Mouse (Mus musculus) kidney, embryonic 14.5 days (tissue): ENCODE results near the gene Spin4. TPM values are rescaled to one million over a fixed set of nuclear protein-coding genes. Genes with fewer than 3 reads are reported as not detected.

Source experiments
- ATAC-seq: fragments of 200-750 bp; cut with Nextera tagmentation; 2 replicates; pipeline ENCODE4 v1.8.0; 2017; ENCODE audit warnings: moderate number of reproducible peaks, mild to moderate bottlenecking, moderate TSS enrichment, moderate library complexity; ENCODE audit not compliant: low FRiP score, low TSS enrichment
- H3K27ac ChIP-seq: fragments of 300-500 bp; sonication (generic); 2 replicates; pipeline ENCODE4 v1.5.1; 2014; ENCODE audit warnings: low read depth, mild to moderate bottlenecking, low read length, moderate library complexity, mixed read lengths
- H3K27me3 ChIP-seq: fragments of 300-500 bp; sonication (generic); 2 replicates; pipeline ENCODE4 v1.6.1; 2014; ENCODE audit warnings: mild to moderate bottlenecking, low read length; ENCODE audit not compliant: control insufficient read depth, insufficient read depth
- H3K36me3 ChIP-seq: fragments of 300-500 bp; sonication (generic); 2 replicates; pipeline ENCODE4 v1.6.1; 2014; ENCODE audit warnings: low read length, mixed read lengths; ENCODE audit not compliant: control insufficient read depth, insufficient read depth
- H3K4me1 ChIP-seq: fragments of 300-500 bp; sonication (generic); 2 replicates; pipeline ENCODE4 v1.6.1; 2014; ENCODE audit warnings: low read length, mixed read lengths; ENCODE audit not compliant: control insufficient read depth, insufficient read depth
- H3K4me2 ChIP-seq: fragments of 300-500 bp; sonication (generic); replicated peaks from 2 replicates; pipeline ENCODE4 v1.6.1; 2014; ENCODE audit warnings: low read depth, mild to moderate bottlenecking, low read length
- H3K4me3 ChIP-seq: fragments of 300-500 bp; sonication (generic); 2 replicates; pipeline ENCODE4 v1.5.1; 2014; ENCODE audit warnings: mild to moderate bottlenecking, low read length
- H3K9ac ChIP-seq: fragments of 300-500 bp; sonication (generic); 2 replicates; pipeline ENCODE4 v1.6.1; 2014; ENCODE audit warnings: low read depth, mild to moderate bottlenecking, low read length, moderate library complexity
- H3K9me3 ChIP-seq: fragments of 300-500 bp; sonication (generic); 2 replicates; pipeline ENCODE4 v1.6.1; 2016; ENCODE audit warnings: low read length; ENCODE audit not compliant: control insufficient read depth
- WGBS: fragments of 180-500 bp; shearing (Covaris S2); extraction: QIAGEN DNeasy Blood & Tissue Kit; methylation state at CpG from one replicate; pipeline ENCODE4 v1.1.7; 2014; 5-methylcytosine and 5-hydroxymethylcytosine counted together
- polyA plus RNA-seq: library from polyadenylated mRNA; unstranded; fragments of >200 nt; fragmentation: Nextera tagmentation; extraction: Ambion mirVana; gene quantifications from 2 replicates; pipeline ENCODE4 v1.2.1, GENCODE M21; 2014

Gene Spin4
- polyA plus RNA-seq = 7.0 and 9.4 TPM in 2 replicates

- Histone ChIP-seq H3K4me1 (no peaks in the 10 kb centered on the region), H3K9me3 (no peaks in the 10 kb centered on the region), H3K36me3 (no peaks in the 10 kb centered on the region), H3K27me3 (no peaks in the 10 kb centered on the region), H3K4me3 (peak within 1 kb of the TSS; percentile 52), H3K4me2 (peak within 1 kb of the TSS; percentile 51), H3K27ac (peak within 1 kb of the TSS; percentile 92), H3K9ac (peak within 1 kb of the TSS; percentile 60)
- ATAC-seq = peak; percentile 99
- 23% methylated on average over 30 of the region's 30 CpGs for WGBS
These were observed at the start of gene Spin4 for GRCm38 (mm10) chrX:95026361-95026892. Gene Spin4 (minus strand): TSS chrX:95026682.

DNA sequence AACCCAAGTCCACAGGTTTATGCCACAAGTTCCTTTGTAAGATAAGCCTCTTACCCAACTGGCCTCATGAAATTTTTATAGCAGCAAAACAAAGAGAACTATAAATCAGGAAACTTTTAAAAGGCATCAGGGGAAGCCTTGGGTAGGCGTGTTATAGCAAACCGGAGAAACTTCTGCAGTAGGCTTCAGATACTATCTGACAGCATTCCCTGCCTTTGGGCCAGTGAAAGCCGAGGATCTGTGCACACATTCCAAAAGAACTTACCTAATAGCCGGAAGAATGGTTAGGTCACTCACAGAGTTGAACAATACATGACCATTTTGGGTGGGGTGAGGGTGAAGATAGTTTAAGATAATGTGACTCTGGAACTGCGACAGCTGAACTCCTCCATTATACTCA lies 1.4 kb upstream of the Spin4 start:
- Histone ChIP-seq H3K9ac (no peak overlapping the region), H3K4me3 (no peak overlapping the region), H3K4me2 (no peak overlapping the region), H3K27ac (no peak overlapping the region), H3K36me3 (no peaks in the 10 kb centered on the region), H3K4me1 (no peaks in the 10 kb centered on the region), H3K27me3 (no peaks in the 10 kb centered on the region), H3K9me3 (no peaks in the 10 kb centered on the region)
- WGBS = 49% methylated on average over 5 of the region's 5 CpGs
- ATAC-seq = no peak

DNA sequence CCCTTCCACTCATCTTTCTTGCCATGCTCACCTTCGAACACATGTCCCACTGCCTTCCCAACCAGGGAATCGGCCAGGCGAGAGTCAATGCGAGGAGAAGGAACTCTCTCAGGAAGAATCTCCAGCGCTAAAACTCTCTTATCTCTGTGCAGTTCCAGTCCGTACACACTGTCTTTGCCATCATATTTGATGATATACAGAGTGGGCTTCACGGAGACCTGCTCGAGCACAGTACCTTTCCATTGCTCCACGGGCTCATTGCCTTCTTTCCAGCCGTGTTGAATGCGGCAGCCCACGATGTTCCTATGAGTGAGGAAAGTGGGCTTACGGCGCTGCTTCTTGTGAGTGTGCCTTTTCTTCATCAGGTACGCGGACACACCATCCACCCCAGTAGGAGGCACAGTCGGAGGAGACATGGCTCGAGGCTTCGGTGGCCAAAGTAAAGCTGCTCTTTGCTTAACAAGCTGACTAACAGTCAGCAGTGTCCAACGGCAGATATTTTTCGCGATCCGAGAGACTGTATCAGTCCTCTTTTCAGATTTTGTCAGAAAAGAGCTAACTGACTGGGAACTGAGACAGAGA lies 612 bp downstream of the Spin4 start:
- Histone ChIP-seq H3K9ac (peak overlapping the region; percentile 60), H3K36me3 (no peaks in the 10 kb centered on the region), H3K4me1 (no peaks in the 10 kb centered on the region), H3K4me3 (peak overlapping the region; percentile 52), H3K4me2 (peak overlapping the region; percentile 51), H3K9me3 (no peaks in the 10 kb centered on the region), H3K27ac (peak overlapping the region; percentile 92), H3K27me3 (no peaks in the 10 kb centered on the region)
- ATAC-seq = peak; percentile 64; the same call in 1 of the 2 replicates
- 27% methylated on average over 23 of the region's 23 CpGs for WGBS

DNA sequence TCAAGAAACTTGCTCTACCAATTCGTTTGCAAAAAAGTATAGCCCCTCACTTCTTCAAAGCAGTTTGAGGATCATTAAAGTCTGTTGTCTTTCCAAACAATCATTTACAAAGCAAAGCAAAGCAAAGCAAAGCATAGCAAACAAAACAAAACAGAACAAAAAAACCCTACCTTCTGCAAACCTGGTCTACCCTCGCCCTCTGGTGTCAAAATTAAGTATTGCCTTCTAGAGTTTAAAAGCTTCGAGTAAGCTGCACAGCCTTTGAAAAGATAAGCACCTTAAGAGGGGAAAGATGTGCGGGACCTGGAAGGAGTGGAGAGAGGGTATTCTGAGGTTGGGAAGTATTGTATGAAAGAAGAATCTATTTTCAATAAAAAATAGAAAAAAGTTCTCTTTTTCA lies 14.4 kb downstream of the Spin4 start:
- 31% methylated on average over 4 of the region's 4 CpGs for WGBS
- Histone ChIP-seq H3K27me3 (no peaks in the 10 kb centered on the region), H3K4me2 (no peak overlapping the region), H3K9ac (no peak overlapping the region), H3K4me3 (no peak overlapping the region), H3K9me3 (no peaks in the 10 kb centered on the region), H3K4me1 (no peaks in the 10 kb centered on the region), H3K36me3 (no peaks in the 10 kb centered on the region), H3K27ac (no peak overlapping the region)
- no peak for ATAC-seq

DNA sequence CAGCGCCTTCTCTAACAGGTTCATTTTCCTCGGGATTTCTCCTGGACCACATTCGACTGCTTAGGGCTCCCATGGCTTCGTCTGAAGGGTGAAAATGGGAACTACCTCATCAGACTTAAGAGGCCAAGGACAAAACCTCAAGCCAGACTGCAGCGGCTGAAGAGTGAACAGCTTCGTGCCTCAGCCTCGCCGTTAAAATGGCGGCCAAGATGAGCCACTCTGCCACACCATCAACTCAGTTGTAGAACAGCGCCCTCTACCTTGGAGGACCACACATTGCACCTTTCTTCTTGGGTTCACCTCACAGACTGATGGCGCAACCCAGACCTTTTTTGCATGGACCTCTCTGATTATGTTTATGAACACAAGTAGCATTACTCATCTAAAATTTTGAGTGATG lies 27.6 kb downstream of the Spin4 start:
- Histone ChIP-seq H3K4me2 (no peak overlapping the region), H3K27ac (no peak overlapping the region), H3K4me3 (no peak overlapping the region), H3K9ac (no peak overlapping the region), H3K4me1 (no peaks in the 10 kb centered on the region), H3K36me3 (no peaks in the 10 kb centered on the region), H3K9me3 (no peaks in the 10 kb centered on the region), H3K27me3 (no peaks in the 10 kb centered on the region)
- 92% methylated on average over 11 of the region's 11 CpGs for WGBS
- no peak for ATAC-seq

DNA sequence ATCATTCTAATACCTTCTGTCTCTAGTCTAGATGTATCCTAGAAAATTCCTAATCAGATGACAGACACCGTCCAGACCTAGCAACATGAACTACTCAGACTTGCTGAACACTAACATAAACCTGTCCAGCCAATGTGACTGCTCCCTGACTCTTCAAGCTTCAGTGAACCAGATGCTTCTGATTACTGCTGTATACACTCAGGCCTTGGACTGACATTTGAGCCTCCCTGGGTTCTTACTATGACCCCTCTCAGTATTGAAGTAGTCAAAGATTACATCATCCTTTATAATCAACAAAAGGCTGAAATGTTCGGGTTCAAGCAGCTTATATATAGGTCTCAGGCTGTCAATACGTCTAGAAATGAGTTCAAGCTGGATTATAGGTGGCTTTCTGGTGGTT lies 32.4 kb downstream of the Spin4 start:
- Histone ChIP-seq H3K4me3 (no peak overlapping the region), H3K27ac (no peak overlapping the region), H3K9ac (no peak overlapping the region), H3K4me2 (no peak overlapping the region), H3K4me1 (no peaks in the 10 kb centered on the region), H3K9me3 (no peaks in the 10 kb centered on the region), H3K27me3 (no peaks in the 10 kb centered on the region), H3K36me3 (no peaks in the 10 kb centered on the region)
- WGBS = 47% methylated on average over 3 of the region's 3 CpGs
- peak; percentile 79 for ATAC-seq

GRCm38 (mm10) chrX:94990903-94991302 lies 35.6 kb downstream of the Spin4 start:
- Histone ChIP-seq H3K27me3 (no peaks in the 10 kb centered on the region), H3K36me3 (no peaks in the 10 kb centered on the region), H3K9me3 (no peaks in the 10 kb centered on the region), H3K4me1 (no peaks in the 10 kb centered on the region), H3K27ac (no peak overlapping the region), H3K9ac (no peak overlapping the region), H3K4me2 (no peak overlapping the region; the same call in 1 of the 2 replicates), H3K4me3 (no peak overlapping the region)
- ATAC-seq = no peak
- 77% methylated on average over 2 of the region's 2 CpGs for WGBS

GRCm38 (mm10) chrX:94990080-94990825 lies 36.2 kb downstream of the Spin4 start:
- H3K9ac ChIP-seq = peak overlapping the region; percentile 50; the same call in 1 of the 2 replicates
- peak; percentile 81 for ATAC-seq
- H3K36me3 ChIP-seq = no peaks in the 10 kb centered on the region
- no peaks in the 10 kb centered on the region for H3K27me3 ChIP-seq
- 32% methylated on average over 29 of the region's 29 CpGs for WGBS
- H3K9me3 ChIP-seq = no peaks in the 10 kb centered on the region
- no peaks in the 10 kb centered on the region for H3K4me1 ChIP-seq
- H3K4me2 ChIP-seq = peak overlapping the region; percentile 41
- no peak overlapping the region for H3K27ac ChIP-seq
- peak overlapping the region; percentile 19; the same call in 1 of the 2 replicates for H3K4me3 ChIP-seq
